Mouse (Mus musculus) heart, embryonic 10.5 days (tissue): ENCODE data around the gene Gm1993. TPM values are rescaled to one million over a fixed set of nuclear protein-coding genes. Genes with fewer than 3 reads are reported as not detected.
"Not testable (repeated sequence)": the region's sequence is repeated elsewhere in the genome, so short reads cannot be mapped to it uniquely, and the experiment has no call there.

Source experiments
- DNase-seq: peaks from one replicate; pipeline ENCODE4 v3.0.0-alpha.2; 2017; ENCODE audit warnings: low spot score
- H3K27ac ChIP-seq: fragments of 300-500 bp; sonication (generic); 2 replicates; pipeline ENCODE4 v1.5.1; 2016; ENCODE audit warnings: mild to moderate bottlenecking
- H3K27me3 ChIP-seq: fragments of 300-500 bp; sonication (generic); 2 replicates; pipeline ENCODE4 v1.6.1; 2016; ENCODE audit warnings: mild to moderate bottlenecking; ENCODE audit not compliant: poor library complexity, insufficient read depth, severe bottlenecking
- H3K36me3 ChIP-seq: fragments of 300-500 bp; sonication (generic); 2 replicates; pipeline ENCODE4 v1.6.1; 2016; ENCODE audit warnings: mild to moderate bottlenecking, moderate library complexity
- H3K4me1 ChIP-seq: fragments of 300-500 bp; sonication (generic); 2 replicates; pipeline ENCODE4 v1.6.1; 2016; ENCODE audit warnings: mild to moderate bottlenecking
- H3K4me3 ChIP-seq: fragments of 300-500 bp; sonication (generic); 2 replicates; pipeline ENCODE4 v1.5.1; 2016; ENCODE audit warnings: mild to moderate bottlenecking, moderate library complexity
- H3K9me3 ChIP-seq: fragments of 300-500 bp; sonication (generic); 2 replicates; pipeline ENCODE4 v1.6.1; 2016; ENCODE audit warnings: mild to moderate bottlenecking, moderate library complexity
- WGBS: fragments of 180-500 bp; shearing (Covaris S2); methylation state at CpG from one replicate; pipeline ENCODE4 v1.1.7; 2016; 5-methylcytosine and 5-hydroxymethylcytosine counted together
- polyA plus RNA-seq: library from polyadenylated mRNA; unstranded; fragments of >200 nt; fragmentation: Nextera tagmentation; extraction: Ambion mirVana; gene quantifications from 2 replicates; pipeline ENCODE4 v1.2.1, GENCODE M21; 2016

Gm1993 gene
- polyA plus RNA-seq, result not detected in 2 replicates

- not testable (repeated sequence) for H3K27me3 ChIP-seq, H3K4me1 ChIP-seq, H3K27ac ChIP-seq, H3K9me3 ChIP-seq, DNase-seq, H3K4me3 ChIP-seq, H3K36me3 ChIP-seq
- 80% methylated on average over 7 of the region's 7 CpGs for WGBS
Observed at GRCm38 (mm10) chrX:25570352-25570751, at the start of gene Gm1993. TSS of gene Gm1993 (minus strand) at chrX:25570452.
